Mouse (Mus musculus): Measurements from ENCODE around the gene Olfr56. TPM values are rescaled to one million over a fixed set of nuclear protein-coding genes. Genes with fewer than 3 reads are reported as not detected.

Olfr56 gene
- polyA plus RNA-seq, 1 experiment from 2014 or later: not detected

GRCm38 (mm10) chr11:49103047-49103693, 124.5 kb downstream of the Olfr56 start:
- Histone ChIP-seq H3K9me3 (replicated peaks) (no peaks in the 10 kb centered on the region), H3K4me2 (replicated peaks) (no peak overlapping the region), H3K9ac (no peak overlapping the region), H3K4me3 (no peak overlapping the region), H3K27ac (no peak overlapping the region), H3K4me1 (no peaks in the 10 kb centered on the region), H3K36me3 (no peaks in the 10 kb centered on the region), H3K27me3 (no peaks in the 10 kb centered on the region; the same call in 1 of the 2 replicates)
- WGBS: 22% methylated on average over 8 of the region's 8 CpGs
- peak; percentile 66; the same call in 1 of the 2 replicates for ATAC-seq (ENCODE audit: low FRiP score)

DNA sequence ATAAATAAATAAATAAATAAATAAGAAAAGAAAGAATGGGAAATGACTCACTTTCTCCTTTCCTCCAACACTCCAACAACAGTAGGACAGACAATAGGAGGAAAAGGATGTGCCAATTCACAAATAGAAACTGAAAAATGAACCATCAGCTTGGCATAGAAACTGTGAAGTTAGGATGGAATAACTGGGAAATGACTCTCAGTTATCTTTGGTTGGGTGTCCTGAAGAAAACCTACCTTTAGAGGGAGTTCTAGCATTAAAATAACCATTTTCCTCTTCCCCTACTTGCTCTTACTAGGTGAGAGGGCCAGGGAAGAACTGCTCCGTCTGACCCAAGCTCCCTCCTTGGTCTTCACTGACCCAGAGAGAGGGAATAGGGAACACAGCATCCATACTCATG, 127.1 kb downstream of the Olfr56 start:
- no peaks in the 10 kb centered on the region for H3K36me3 ChIP-seq
- H3K4me2 ChIP-seq (replicated peaks): no peak overlapping the region
- H3K27me3 ChIP-seq: no peaks in the 10 kb centered on the region; the same call in 1 of the 2 replicates
- H3K9me3 ChIP-seq (replicated peaks): no peaks in the 10 kb centered on the region
- H3K4me1 ChIP-seq: no peaks in the 10 kb centered on the region
- no peak overlapping the region for H3K4me3 ChIP-seq
- 83% methylated on average over 1 of the region's 1 CpGs for WGBS
- H3K27ac ChIP-seq: no peak overlapping the region
- ATAC-seq (ENCODE audit: low FRiP score): no peak
- no peak overlapping the region for H3K9ac ChIP-seq

DNA sequence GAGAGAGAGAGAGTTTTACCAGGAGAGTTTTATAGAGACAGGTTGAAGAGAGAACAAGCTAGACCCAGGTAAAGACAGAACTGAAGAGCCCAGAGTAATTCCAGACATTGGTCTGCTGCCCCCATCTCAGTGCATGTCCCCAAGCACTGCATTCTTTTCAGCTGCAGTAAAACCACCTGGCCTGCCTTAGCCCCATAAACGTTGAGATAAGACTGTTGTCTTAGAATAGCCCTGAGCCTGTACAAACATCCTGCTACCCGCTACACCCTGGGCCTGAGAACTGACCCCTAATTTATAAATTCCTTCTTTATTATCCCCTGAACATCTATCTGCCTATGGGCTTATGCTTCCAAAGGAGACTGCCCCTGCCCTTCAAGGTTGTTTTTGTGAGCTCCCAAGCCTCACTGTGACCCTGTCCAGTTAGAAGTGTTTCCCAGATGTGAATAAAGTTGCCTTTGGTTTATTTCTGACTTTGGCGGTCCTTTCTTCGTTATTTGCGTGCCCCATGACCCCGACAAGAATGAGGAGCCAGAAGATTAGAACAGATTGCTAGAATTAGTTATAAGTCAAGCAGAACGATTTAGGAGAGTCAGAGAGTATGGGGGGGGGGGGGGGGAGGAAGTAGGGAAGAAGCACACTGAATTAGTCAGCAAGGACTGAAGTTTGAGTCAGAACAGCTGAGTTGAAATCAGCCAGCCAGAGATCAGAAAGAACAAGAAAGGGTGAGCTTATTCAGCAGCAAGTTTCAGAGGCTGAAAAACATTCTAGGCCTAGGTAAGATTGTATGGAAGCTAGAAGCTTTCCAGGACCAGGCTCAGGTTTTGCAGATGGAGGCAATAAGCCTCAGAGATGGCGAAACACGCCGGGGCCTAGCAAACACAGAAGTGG, 129.2 kb downstream of the Olfr56 start:
- Histone ChIP-seq H3K27me3 (no peaks in the 10 kb centered on the region), H3K9me3 (replicated peaks) (no peaks in the 10 kb centered on the region), H3K4me2 (replicated peaks) (no peak overlapping the region), H3K4me3 (no peak overlapping the region), H3K36me3 (no peaks in the 10 kb centered on the region), H3K4me1 (no peaks in the 10 kb centered on the region), H3K9ac (no peak overlapping the region), H3K27ac (no peak overlapping the region)
- WGBS: 75% methylated on average over 10 of the region's 10 CpGs
- ATAC-seq (ENCODE audit: low FRiP score): no peak

DNA sequence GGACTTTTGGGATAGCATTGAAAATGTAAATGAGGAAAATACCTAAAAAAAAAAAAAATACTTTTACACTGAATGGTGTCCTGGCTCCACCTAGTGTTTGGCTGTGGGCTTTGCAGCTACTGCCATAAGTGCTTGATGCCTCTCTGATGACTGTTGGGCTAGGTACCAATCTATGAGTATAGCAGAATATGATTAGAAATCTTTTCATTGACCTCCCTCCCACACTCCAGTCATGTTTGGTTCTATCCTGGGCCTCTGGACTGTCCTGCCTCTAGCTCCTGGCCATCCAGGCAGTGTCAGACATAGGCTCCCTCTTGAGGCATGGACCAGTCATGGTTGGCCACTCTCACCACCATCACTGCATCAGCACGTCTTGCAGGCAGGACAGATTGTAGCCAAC, 130.1 kb downstream of the Olfr56 start:
- WGBS: 51% methylated on average over 1 of the region's 1 CpGs
- Histone ChIP-seq H3K27ac (no peak overlapping the region), H3K4me2 (replicated peaks) (no peak overlapping the region), H3K4me1 (no peaks in the 10 kb centered on the region), H3K9me3 (replicated peaks) (no peaks in the 10 kb centered on the region), H3K36me3 (no peaks in the 10 kb centered on the region), H3K9ac (no peak overlapping the region), H3K4me3 (no peak overlapping the region), H3K27me3 (no peaks in the 10 kb centered on the region)
- no peak for ATAC-seq (ENCODE audit: low FRiP score)

DNA sequence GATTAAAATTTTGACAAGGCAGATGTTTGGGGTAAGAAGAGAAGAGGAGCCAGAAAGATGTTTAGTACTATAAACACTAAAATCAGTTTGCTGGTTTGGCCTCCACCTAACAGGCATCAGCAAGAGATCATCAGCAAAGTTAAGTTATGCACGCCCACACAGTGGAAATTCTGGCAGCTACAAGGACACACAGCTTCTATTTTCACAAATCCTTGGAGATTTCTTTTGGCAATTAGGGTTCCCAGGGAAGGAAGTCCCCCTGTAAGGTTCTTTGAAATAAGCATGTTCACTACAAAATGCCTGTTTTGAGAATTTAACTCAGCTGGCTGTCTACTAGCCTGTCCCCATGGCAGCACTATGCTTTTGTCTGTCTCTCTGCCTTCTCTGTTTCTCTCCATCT, 132.3 kb downstream of the Olfr56 start:
- H3K9ac ChIP-seq: no peak overlapping the region
- no peak overlapping the region for H3K4me3 ChIP-seq
- H3K9me3 ChIP-seq (replicated peaks): no peaks in the 10 kb centered on the region
- ATAC-seq (ENCODE audit: low FRiP score): no peak
- H3K27ac ChIP-seq: no peak overlapping the region
- no peaks in the 10 kb centered on the region for H3K36me3 ChIP-seq
- no peaks in the 10 kb centered on the region for H3K27me3 ChIP-seq
- H3K4me2 ChIP-seq (replicated peaks): no peak overlapping the region
- 83% methylated on average over 1 of the region's 1 CpGs for WGBS
- no peaks in the 10 kb centered on the region for H3K4me1 ChIP-seq

GRCm38 (mm10) chr11:49112624-49113219, 134.0 kb downstream of the Olfr56 start:
- no peak for ATAC-seq (ENCODE audit: low FRiP score)
- Histone ChIP-seq H3K27ac (no peak overlapping the region), H3K4me3 (no peak overlapping the region), H3K9me3 (replicated peaks) (no peaks in the 10 kb centered on the region), H3K36me3 (no peaks in the 10 kb centered on the region), H3K9ac (no peak overlapping the region), H3K4me2 (replicated peaks) (no peak overlapping the region), H3K4me1 (no peaks in the 10 kb centered on the region), H3K27me3 (no peaks in the 10 kb centered on the region)
- WGBS: 93% methylated on average over 6 of the region's 6 CpGs

- no peak overlapping the region for H3K9ac ChIP-seq
- H3K36me3 ChIP-seq: no peaks in the 10 kb centered on the region
- H3K4me3 ChIP-seq: no peak overlapping the region
- 78% methylated on average over 2 of the region's 2 CpGs for WGBS
- H3K4me2 ChIP-seq (replicated peaks): no peak overlapping the region
- H3K27ac ChIP-seq: no peak overlapping the region
- H3K27me3 ChIP-seq: no peaks in the 10 kb centered on the region
- no peaks in the 10 kb centered on the region for H3K9me3 ChIP-seq (replicated peaks)
- ATAC-seq (ENCODE audit: low FRiP score): no peak
- no peaks in the 10 kb centered on the region for H3K4me1 ChIP-seq
Measured at GRCm38 (mm10) chr11:49114158-49114557, 135.5 kb downstream of the Olfr56 start.

DNA sequence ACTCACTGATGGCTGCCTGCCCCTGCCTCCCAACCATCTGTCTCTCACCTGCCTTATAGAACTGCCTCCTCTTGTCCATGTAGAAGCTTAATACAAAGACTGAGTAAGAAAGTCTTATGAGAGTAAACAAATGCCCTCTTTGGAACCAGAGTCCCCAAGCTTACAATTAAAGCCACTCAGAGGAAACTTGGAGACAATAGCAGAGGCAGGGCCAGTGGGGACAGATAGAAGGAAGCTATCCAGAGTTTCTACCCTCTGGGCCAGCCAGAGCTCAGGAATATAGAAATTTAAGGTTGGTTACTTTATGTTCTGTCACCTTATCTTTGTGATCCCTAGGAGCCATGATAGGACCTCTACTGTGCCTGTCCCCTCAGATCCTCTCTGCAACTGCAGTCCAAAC, 136.1 kb downstream of the Olfr56 start, which contains the start of gene Olfr1396:
Olfr1396 (minus strand) TSS at position 101 of the 400 bp plus-strand sequence.
- Histone ChIP-seq H3K4me2 (replicated peaks) (no peak within 1 kb of the TSS), H3K36me3 (no peaks in the 10 kb centered on the region), H3K4me1 (no peaks in the 10 kb centered on the region), H3K4me3 (no peak within 1 kb of the TSS), H3K9me3 (replicated peaks) (no peaks in the 10 kb centered on the region), H3K27ac (no peak within 1 kb of the TSS), H3K9ac (no peak within 1 kb of the TSS), H3K27me3 (no peaks in the 10 kb centered on the region)
- ATAC-seq (ENCODE audit: low FRiP score): no peak

DNA sequence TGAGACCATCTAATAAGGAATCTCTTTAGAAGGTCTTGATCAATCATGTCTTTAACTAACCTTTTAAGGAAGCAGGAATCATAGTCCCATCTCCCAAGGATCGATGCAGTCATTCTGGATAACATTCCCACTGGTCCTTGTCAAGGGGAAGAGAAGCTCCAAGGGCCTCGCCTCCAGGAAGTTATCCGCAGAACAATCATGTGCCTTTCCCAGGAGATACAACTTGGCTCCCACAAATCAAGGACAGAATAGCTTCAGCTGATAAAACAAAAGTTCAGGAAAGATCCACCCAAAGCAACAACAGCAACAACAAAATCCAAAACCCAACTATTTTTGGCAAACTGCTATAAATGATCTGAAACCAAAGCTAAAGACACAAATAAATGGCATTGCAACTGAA, 140.9 kb downstream of the Olfr56 start:
- H3K9ac ChIP-seq: no peak overlapping the region
- H3K9me3 ChIP-seq (replicated peaks): no peaks in the 10 kb centered on the region
- 80% methylated on average over 3 of the region's 3 CpGs for WGBS
- no peak overlapping the region for H3K4me2 ChIP-seq (replicated peaks)
- H3K36me3 ChIP-seq: no peaks in the 10 kb centered on the region
- H3K4me1 ChIP-seq: no peaks in the 10 kb centered on the region
- no peak for ATAC-seq (ENCODE audit: low FRiP score)
- no peak overlapping the region for H3K27ac ChIP-seq
- H3K4me3 ChIP-seq: no peak overlapping the region
- no peaks in the 10 kb centered on the region for H3K27me3 ChIP-seq

DNA sequence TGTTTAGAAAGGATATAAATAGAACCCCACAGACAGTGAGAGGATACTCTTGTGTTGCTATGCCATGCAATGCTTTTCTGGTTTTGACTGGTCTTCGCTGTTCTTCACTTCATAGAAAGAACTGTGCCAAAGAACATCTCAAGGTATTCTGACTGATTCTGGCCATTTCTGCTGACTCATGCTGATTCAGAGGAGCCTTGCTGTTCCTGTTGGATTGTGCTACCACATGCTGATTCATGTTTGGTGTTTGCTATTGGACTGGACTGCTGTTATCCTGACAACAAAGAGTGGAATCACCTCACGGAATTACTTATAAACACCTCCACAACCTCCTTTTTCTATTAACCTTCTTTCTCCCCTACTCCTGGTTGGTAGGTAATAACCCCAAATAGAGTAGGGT, 145.5 kb downstream of the Olfr56 start:
- H3K9ac ChIP-seq: no peak overlapping the region
- no peak for ATAC-seq (ENCODE audit: low FRiP score)
- no peaks in the 10 kb centered on the region for H3K27me3 ChIP-seq
- H3K27ac ChIP-seq: no peak overlapping the region
- H3K9me3 ChIP-seq (replicated peaks): no peaks in the 10 kb centered on the region
- WGBS: 89% methylated on average over 2 of the region's 2 CpGs
- H3K4me3 ChIP-seq: no peak overlapping the region
- no peaks in the 10 kb centered on the region for H3K36me3 ChIP-seq
- no peaks in the 10 kb centered on the region for H3K4me1 ChIP-seq
- no peak overlapping the region for H3K4me2 ChIP-seq (replicated peaks)

DNA sequence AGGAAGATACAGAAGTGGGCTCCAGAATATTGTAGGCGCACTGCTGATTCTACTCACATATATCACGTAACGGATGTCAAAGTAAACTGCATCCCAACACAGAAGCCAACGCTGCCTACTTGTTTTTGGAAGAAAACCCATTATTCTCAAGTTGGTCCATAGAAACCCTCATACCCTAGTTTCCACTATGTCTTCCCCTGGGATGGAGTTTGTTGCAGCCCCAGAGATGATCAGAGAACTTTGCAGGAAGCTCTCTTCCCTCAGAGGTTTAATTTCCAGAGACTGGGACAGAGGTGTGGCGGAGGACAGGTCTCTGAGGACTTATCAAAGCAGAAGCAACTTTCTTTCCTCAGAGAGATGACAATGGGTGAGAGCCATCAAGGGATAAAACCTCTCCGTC, 163.3 kb downstream of the Olfr56 start, which contains the start of gene Olfr1395:
Olfr1395 (plus strand) TSS at position 301 of the 400 bp plus-strand sequence.
- Histone ChIP-seq H3K4me2 (replicated peaks) (no peak within 1 kb of the TSS), H3K4me3 (no peak within 1 kb of the TSS), H3K4me1 (no peaks in the 10 kb centered on the region), H3K9me3 (replicated peaks) (no peaks in the 10 kb centered on the region), H3K27me3 (no peaks in the 10 kb centered on the region), H3K27ac (no peak within 1 kb of the TSS), H3K9ac (no peak within 1 kb of the TSS), H3K36me3 (no peaks in the 10 kb centered on the region)
- no peak for ATAC-seq (ENCODE audit: low FRiP score)
- WGBS: 90% methylated on average over 6 of the region's 6 CpGs

DNA sequence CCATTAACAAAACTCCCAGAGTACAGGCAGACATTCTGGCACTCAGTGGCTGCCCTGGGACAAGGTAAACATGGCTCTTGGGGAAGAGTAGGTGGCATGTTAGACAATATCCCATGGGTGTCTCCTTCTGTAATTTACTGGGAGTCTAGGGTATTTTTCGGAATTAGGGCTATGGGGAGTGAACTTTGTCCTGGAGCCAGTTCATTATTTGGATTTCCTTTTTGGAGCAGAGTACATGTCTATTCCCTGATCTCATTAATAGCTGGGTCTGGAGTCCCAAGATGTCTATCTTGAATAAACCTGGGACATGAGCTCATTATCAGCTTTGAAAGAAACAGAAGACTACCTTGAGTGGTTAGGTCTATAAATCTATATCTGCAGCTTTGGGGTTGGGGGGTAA, 175.4 kb downstream of the Olfr56 start, which contains the start of gene Olfr1394:
Olfr1394 (plus strand) TSS at position 301 of the 400 bp plus-strand sequence.
- whole genome bisulfite sequencing: 85% methylated on average over 1 of the region's 1 CpGs
- no peaks in the 10 kb centered on the region for H3K9me3 ChIP-seq (replicated peaks)
- H3K4me2 ChIP-seq (replicated peaks): no peak within 1 kb of the TSS
- no peak within 1 kb of the TSS for H3K4me3 ChIP-seq
- no peaks in the 10 kb centered on the region for H3K27me3 ChIP-seq
- ATAC-seq (ENCODE audit: low FRiP score): no peak
- no peak within 1 kb of the TSS for H3K27ac ChIP-seq
- H3K4me1 ChIP-seq: no peaks in the 10 kb centered on the region
- H3K9ac ChIP-seq: no peak within 1 kb of the TSS
- no peaks in the 10 kb centered on the region for H3K36me3 ChIP-seq

Measured in hindbrain, embryonic 12.5 days (tissue).